Comparison of ENCODE assay signal across 12 mouse cellular contexts in genomic region chr16:13041356-13041755, GRCm38 (mm10).
"Had no signal": no experiment of that assay in that cellular context is flagged by ENCODE, and none has a peak within 500 bp of the region (broad histone marks: within the 10 kb centered on the region; RNA-seq: fewer than 3 reads in every experiment).

No protein-coding gene starts in this region.

- ATAC-seq: hindbrain, postnatal 0 days; midbrain, embryonic 13.5 days had no signal

- H3K27ac ChIP-seq: hindbrain, postnatal 0 days; limb, embryonic 15.5 days; liver, embryonic 14.5 days; midbrain, embryonic 13.5 days; neural tube, embryonic 15.5 days had no signal

- H3K4me3 ChIP-seq: limb, embryonic 15.5 days; midbrain, embryonic 13.5 days; neural tube, embryonic 15.5 days had no signal

- H3K27me3 ChIP-seq: limb, embryonic 15.5 days; midbrain, embryonic 13.5 days; neural tube, embryonic 15.5 days had no signal

- H3K4me2 ChIP-seq: limb, embryonic 15.5 days; midbrain, embryonic 13.5 days; neural tube, embryonic 15.5 days had no signal

- H3K36me3 ChIP-seq: limb, embryonic 15.5 days; midbrain, embryonic 13.5 days; neural tube, embryonic 15.5 days had no signal

- H3K4me1 ChIP-seq: limb, embryonic 15.5 days; midbrain, embryonic 13.5 days had no signal

- DNase-seq: layer of hippocampus, adult 9-11 months; layer of hippocampus, postnatal 36 days; lung, adult 18-20 months; right cerebral cortex, adult 18-20 months; right cerebral cortex, postnatal 25 days; thymus, adult 2 months; thymus, postnatal 25 days had no signal

- H3K9me3 ChIP-seq: limb, embryonic 15.5 days; midbrain, embryonic 13.5 days; neural tube, embryonic 15.5 days had no signal

- H3K9ac ChIP-seq: limb, embryonic 15.5 days; liver, embryonic 14.5 days; midbrain, embryonic 13.5 days; neural tube, embryonic 15.5 days had no signal
